Mouse (Mus musculus): ENCODE measurements around the gene Arl4d.
A peak's percentile ranks its signal among the peaks of the same experiment; 100 is the strongest.
"Not testable (repeated sequence)": the region's sequence is repeated elsewhere in the genome, so short reads cannot be mapped to it uniquely, and the experiment has no call there.

Arl4d gene

DNA sequence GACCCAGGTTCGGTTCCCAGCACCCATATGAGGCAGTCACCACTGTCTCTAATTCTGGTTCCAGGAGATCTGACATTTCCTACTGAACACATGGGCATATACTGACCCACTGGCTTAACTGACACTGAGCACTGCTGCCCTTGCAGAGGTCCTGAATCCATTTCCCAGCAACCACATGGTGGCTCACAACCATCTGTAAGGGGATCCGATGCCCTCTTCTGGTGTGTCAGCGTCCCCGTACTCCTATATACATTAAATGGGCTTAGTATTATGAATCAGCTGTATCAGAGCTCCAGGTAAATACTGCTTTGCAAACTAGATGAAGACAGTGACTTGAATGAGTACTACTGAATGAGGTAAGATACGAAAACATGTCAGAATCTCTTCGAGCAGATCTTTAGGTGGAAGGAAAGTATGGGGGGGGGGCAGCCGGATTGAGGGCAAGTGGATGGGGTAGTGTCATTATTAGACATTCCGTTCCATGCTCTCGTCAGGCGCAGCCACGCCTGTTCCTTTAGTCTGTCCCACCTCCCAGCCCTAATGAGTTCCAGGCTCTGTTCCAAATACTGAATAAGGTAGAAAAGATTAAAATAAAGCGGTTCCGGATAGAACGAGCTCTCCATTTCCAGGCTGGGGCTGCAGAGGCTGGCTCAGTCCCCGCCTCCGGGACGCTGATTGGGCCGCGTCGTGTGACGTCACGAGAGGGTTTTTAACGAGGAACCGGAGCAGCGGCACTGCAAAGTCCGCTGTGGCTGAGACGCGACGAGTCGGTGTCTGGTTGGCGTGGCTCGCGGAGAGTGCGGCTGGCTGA lies at the start of gene Arl4d:
Gene Arl4d (plus strand): TSS at position 717 of the 811 bp plus-strand sequence.
- DNase-seq (ENCODE audit: low read depth in 1 of 2, low spot score in 2 of 2): peak; percentile 70 to 87

DNA sequence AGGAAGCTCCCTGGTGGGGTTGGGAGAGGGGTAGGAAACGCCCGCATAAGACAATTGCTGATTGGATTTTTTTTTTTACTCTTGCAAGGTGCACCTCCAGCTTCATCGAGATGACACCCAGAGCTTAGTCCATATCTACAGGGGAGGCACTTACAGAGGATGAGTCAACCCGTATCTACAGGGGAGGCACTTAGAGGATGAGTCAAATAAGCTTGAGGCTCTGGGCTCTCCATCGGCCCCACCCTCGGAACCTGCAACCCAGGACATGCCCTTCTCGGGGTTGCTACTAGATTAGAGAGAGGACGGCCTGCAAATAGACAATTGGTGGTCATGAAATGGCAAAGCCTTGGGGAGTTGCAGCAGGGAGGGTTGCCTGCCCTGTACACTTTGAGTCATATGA lies 49.2 kb upstream of the Arl4d start:
- DNase-seq (ENCODE audit: low read depth in 1 of 2, low spot score in 2 of 2): no peak

DNA sequence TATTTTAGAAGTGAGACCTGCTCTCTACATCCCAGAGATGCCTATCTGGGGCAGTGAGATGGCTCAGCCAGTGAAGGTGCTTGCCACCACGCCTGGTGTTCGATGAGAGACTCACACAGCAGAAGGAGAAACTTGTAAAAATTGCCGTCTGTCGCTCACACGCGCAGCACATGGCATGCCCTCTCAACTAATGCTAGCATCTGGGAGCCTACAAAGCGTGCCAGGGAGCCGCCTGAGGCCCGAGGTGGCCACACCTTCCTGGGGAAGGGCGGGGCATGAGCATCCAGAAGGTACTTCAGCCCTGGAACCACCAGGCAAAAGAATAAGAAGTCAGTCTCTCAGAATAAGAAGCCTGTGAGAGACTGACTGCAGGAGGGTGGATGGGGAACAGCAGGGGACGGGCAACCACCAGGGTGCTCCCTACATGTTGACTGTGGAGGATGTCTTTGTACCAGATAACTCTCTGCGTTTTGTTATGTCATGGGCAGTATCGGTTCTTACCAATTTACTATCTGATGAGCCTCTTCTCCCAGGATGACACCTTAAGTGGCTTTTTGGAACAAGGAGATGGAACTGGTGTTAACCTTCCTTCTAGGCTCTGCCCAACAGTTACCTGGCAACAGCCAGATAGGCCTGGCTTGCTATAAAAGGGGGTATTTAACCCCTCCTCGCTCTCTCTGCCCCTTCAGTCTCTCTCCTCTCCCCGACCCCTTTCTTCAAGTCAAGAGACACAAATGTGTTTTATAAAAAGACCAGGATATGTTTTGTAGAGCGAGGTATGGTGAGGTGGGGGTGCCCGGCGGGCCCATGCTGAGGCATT lies 48.2 kb upstream of the Arl4d start:
- no peak for DNase-seq (ENCODE audit: low read depth in 1 of 2, low spot score in 2 of 2)

DNA sequence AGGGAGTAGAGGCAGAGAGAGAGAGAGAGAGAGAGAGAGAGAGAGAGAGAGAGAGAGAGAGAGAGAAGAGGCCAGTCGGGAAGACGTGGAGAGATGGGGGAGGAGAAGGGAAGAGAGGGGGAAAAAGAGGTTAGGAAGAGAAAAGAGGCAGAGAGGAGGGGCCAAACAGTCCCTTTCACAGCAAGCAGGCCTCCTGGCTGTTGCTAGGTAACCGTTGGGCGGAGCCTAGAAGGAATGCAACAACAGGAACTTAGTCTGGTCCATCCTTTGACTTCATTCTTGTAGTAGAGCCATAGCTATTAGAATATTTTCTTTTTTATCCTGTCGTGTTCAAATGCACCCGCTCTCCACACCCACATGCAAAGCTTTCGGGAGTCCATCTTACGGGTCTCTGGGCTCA lies 47.5 kb upstream of the Arl4d start:
- DNase-seq (ENCODE audit: low read depth in 1 of 2, low spot score in 2 of 2): no peak

DNA sequence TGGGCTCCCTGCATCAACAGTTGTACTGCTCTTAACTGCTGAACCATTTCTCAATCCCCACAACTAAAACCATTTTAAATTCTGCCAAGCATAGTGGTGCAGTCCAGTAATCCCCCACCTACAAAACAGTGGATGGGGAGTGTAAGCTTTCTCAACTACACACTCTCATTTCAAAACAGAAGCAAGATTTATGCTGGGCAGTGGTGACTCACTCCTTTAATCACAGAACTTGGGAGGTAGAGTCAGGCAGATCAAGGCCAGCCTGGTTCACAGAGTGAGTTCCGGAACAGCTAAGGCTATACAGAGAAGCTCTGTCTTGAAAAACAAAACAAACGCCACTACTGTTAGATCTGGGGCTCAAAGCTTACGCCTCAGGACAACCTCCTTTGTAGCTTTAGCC lies 46.7 kb upstream of the Arl4d start:
- DNase-seq (ENCODE audit: low read depth in 1 of 2, low spot score in 2 of 2): no peak

DNA sequence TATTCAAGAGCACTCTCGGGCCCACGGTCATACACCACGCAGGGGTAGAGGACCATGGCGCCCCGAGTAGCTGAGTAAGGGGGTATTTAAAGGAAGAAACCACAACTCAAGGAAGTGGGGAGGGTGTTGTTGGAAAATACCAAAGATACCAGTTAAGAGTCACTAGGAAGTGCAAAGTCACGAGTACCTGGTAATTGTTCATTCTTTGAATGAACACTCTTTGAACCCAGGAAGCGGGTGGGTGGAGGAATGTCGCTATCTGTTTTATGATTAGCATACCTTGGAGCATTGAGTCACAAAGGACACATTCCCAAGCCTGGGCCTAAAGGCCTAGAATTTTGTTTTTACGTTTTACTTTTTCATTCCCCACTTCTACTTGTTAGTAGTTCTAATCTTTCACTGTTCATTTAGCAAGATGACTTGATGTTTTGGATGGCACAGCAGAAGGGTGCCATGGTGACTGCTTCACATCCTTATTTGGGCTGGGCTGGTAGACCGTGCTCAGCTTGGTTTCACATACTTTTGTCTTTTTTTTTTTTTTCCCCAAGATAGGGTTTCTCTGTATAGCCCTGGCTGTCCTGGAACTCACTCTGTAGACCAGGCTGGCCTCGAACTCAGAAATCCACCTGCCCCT lies 45.2 kb upstream of the Arl4d start:
- DNase-seq (ENCODE audit: low read depth in 1 of 2, low spot score in 2 of 2): not testable (repeated sequence)

DNA sequence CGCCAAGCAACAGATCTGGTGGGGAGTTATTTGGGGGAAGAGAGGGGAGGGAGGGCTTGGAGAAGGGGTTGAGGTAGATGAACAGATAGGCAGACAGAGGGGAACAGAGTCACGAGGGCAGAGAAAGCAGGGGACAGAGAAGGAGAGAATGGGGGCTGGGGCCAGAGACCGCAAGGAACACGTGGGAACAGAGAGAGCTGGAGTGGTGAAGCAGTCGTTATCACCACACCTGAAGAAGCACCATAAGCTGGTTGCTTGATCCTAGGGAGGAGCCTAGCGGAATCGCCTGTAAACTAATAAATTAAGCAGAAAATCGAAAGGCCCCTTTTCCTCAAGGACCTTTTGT lies 38.7 kb upstream of the Arl4d start:
- no peak for DNase-seq (ENCODE audit: low read depth in 1 of 2, low spot score in 2 of 2)

DNA sequence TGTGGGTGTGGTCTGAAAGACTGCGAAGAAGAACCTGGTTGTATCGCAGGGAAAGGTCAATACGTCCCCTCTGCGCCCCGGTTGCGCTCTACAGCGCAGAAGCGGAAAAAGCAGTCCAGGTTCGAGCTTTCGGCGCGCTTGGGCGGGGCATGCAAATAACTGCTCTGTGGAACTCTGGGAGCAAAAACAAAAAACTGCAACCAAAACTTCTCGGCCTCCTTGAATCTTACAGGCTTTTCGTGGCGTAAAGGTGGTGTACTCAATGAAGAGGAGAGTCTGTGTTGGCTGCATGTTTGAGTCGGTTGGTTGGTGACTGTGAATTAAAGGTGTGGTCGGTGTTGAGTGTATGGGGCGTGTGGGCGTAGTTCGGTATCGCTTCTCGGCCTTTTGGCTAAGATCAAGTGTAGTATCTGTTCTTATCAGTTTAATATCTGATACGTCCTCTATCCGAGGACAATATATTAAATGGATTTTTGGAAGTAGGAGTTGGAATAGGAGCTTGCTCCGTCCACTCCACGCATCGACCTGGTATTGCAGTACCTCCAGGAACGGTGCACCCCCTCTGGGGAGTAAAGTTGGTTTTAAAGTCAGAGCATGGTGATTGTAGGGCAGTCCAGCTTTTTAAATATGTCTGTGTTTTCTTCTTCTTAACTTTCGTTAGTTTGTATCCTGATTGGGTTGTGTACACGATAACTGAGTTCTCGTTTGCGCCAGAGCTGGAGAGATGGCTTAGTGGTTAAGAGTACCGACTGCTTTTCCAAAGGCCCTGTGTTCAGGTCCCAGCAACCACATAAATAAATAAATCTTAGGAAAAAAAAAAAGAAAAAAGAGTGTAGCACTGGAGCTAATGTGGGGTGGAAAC lies 38.1 kb upstream of the Arl4d start, which contains the start of gene Rdm1:
Gene Rdm1 (plus strand): TSS at position 201 of the 862 bp plus-strand sequence.
- DNase-seq (ENCODE audit: low read depth in 1 of 2, low spot score in 2 of 2): peak in 1 of 2 experiments; percentile 56

DNA sequence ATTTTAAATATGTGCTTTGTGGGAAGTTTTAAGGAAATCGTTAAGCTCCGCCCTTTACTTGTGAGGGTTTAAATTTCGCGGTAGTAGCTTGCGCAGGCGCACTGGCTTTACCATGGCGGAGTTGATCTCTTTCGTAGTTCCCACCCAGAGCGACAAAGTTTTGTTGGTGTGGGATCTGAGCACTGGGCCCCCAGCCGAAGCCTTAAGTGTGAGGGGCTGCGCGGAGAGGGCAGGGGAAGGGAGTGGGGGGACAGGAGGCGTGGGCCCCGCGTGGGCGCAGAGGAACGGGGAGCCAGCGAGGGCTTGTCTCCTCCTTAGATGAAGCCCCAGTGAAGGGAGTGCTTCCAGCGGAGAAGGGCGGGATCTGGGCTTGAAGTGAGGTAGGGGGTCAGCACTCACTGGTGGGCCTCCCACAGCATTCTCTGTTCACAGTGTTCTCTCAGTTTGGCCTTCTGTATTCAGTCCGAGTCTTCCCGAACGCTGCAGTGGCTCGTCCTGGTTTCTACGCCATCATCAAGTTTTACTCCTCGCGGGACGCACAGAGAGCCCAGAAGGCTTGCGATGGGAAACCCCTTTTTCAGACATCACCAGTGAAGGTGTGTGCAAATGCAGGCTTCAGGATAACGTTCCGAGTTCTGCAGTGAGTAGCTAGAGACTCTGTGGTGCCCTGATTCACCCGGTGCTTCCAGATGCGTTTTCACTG lies 37.3 kb upstream of the Arl4d start:
- peak; percentile 59 to 73 for DNase-seq (ENCODE audit: low read depth in 1 of 2, low spot score in 2 of 2)

DNA sequence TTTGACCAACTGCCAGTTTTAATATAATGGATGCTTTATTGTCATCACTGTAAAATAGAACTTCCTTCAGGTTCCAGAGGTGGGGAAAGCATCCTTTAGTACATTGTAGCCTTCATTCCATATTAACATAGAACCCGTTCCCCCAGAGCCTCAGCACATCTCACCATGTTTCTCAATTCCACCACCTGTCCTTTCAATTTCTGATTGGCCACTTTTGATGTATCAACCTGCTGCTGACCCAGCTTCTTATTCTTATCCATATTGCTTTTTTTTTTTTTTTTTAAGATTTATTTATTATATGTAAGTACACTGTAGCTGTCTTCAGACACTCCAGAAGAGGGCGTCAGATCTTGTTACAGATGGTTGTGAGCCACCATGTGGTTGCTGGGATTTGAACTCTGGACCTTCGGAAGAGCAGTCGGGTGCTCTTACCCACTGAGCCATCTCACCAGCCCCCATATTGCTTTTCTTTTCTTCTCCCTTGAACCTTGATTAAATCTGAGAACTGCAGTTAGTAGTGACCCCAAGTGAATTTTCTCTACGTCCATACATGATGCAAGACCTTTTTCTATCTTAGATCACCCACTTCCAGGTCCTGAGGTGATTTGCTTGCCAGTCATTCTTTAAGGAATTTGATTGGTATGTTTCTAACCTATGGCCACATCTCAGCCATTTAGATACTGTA lies 36.5 kb upstream of the Arl4d start:
- DNase-seq (ENCODE audit: low read depth in 1 of 2, low spot score in 2 of 2): not testable (repeated sequence)

DNA sequence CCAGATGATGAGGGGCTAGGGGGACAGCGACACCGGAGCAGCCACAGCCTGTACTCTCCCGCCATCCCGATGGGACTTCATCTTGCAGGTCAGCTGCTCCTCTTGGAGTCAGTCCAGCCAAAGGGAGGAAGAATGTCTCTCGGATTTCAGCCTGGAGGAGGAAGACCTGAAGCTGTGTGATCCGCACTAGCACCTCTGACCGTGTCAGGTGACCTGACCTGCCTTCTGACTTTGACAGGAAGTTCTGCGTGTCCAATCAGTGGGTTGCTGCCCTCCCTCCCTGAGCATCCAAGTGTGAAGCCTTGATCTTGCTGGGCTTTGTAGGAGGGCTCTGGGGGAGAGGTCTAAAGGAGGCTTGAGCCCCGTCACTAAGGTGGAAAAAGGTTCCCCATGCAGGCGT lies 29.7 kb upstream of the Arl4d start:
- DNase-seq (ENCODE audit: low read depth in 1 of 2, low spot score in 2 of 2): no peak

DNA sequence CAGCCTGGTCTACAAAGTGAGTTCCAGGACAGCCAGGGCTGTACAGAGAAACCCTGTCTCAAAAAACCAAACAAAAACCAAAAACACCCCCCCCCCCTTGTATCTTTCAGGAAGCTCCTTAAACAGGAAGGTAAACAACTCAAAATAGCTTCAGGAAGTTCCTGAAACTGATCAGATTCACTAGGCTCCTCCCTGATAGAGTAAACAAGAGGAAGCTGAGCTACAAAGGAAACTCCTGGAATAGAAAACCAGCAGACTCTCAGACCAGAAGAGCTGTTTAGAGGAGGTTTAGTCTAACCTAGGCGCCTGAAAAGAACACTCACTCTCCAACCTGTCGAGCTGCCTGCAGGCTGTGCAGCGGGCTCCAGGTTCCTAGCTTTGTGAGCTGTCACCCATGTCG lies 25.6 kb upstream of the Arl4d start:
- DNase-seq (ENCODE audit: low read depth in 1 of 2, low spot score in 2 of 2): no peak

DNA sequence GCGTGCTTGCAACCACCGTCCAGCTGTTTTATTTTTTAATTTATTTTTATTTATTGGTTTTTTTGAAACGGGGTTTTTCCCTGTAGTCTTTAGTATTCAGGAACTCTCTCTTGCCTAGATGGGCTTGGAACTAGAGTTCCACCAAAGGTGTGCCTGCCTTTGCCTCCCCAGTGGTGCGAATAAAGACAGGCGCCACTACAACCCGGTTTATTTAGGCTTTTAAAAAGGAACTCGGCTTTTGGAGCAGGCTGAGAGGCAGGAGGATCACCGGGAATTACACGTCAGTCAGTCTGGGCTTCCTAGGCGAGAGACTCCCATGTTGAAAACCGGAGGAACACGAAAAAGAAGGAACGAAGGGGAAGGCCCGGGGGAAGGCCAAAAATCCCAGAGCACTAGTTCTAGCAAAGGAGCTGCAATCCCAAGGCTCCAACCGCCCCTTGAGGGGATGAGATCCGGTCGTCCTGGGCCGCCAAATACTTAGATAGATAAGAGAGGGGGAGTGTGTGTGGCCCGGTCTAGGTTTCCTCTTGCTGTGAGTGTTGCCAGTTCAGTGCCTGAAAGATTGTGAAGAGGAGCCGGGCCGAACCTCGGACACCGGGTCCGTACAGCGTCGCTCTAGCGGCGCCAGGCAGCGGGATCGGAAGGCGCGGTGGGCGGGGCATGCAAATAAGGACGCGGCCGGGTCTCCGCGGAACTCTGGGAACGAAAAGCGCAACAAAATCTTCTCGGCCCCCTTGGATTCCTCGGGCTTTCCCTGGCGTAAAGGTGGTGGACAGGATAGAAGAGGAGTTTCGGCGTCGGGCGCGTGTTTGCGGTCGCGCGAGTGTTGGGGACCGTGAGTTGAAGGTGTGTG lies 24.3 kb upstream of the Arl4d start:
- peak in 1 of 2 experiments; percentile 72 for DNase-seq (ENCODE audit: low read depth in 1 of 2, low spot score in 2 of 2)

DNA sequence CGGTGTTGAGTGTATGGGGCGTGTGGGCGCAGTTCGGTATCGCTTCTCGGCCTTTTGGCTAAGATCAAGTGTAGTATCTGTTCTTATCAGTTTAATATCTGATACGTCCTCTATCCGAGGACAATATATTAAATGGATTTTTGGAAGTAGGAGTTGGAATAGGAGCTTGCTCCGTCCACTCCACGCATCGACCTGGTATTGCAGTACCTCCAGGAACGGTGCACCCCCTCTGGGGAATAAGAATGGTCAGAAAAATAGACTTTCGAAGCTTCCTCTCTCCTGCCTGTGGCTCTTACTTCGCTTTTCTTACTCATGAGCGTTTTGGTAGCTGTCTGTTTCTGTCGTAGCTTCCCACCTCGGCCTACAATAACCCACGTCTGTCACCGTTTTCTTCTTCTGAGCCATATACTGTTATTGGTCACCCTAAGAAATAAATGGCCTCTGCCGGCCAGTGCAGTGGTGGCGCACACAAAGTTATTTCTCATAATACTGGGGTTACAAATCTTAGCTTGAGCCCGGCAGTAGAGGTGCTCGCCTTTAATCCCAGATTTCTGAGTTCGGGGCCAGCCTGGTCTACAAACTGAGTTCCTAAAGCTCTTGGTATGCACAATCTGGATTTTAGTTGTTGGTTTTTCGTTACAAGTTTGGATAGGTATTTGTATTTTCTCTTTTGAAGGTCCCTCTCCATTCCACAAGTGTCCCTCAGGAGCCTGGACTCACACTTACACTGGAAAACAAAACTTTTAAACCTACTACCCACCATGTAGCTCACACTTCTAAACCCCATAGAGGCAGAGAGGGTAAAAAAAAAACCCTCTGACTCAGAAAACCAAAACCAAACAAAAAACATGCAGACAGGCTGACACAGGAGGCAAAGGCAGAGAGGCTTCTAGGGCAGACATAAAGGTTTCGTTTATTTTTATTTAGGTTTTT lies 23.4 kb upstream of the Arl4d start:
- not testable (repeated sequence) for DNase-seq (ENCODE audit: low read depth in 1 of 2, low spot score in 2 of 2)

DNA sequence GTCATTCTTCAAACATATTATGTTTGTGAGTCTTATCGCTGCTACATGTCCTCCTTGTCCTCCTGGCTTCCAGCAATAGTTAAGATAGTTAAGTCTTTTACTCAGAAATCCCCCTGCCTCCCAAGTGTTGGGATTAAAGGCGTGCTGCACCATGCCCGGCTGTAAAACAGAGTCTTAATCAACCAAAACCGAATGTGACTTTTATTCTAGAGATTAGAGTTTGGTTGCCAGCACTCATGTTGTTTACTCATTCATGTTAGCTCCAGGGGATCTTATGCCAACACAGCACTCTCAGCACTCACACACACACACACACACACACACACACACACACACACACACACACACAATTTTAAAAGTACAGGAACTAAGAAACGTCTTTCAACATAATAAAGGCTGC lies 22.4 kb upstream of the Arl4d start:
- DNase-seq (ENCODE audit: low read depth in 1 of 2, low spot score in 2 of 2): no peak

DNA sequence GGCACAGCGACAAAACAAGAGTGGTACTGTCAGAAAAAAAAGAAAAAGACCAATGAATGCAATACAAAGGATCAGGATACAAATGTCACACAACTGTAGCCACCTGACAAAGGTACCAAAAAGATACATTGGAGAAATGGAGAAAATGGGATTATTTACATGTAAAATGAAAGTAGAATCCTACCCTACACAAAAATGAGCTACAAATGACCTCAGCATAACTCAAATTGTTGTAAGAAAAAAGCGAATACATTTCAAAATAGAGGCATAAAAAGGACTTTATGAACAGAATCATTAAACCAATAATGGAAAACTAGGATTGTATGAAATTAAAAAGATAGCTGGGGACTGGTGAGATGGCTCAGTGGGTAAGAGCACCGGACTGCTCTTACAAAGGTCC lies 20.8 kb upstream of the Arl4d start:
- DNase-seq (ENCODE audit: low read depth in 1 of 2, low spot score in 2 of 2): no peak

DNA sequence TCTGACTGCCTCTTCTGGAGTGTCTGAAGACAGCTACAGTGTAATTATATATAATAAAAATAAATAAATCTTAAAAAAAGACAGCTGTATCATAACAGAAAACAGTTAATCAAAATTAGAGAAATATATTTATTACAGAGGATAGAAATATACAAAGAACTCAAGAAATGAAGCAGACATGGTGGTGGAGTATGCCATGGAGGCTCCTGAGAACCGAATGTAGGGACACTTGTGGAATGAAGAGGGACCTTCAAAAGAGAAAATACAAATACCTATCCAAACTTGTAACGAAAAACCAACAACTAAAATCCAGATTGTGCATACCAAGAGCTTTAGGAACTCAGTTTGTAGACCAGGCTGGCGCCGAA lies 20.3 kb upstream of the Arl4d start:
- DNase-seq (ENCODE audit: low read depth in 1 of 2, low spot score in 2 of 2): not testable (repeated sequence)
